Mouse (Mus musculus): ENCODE measurements around the gene Mcrip2.

Gene Mcrip2

DNA sequence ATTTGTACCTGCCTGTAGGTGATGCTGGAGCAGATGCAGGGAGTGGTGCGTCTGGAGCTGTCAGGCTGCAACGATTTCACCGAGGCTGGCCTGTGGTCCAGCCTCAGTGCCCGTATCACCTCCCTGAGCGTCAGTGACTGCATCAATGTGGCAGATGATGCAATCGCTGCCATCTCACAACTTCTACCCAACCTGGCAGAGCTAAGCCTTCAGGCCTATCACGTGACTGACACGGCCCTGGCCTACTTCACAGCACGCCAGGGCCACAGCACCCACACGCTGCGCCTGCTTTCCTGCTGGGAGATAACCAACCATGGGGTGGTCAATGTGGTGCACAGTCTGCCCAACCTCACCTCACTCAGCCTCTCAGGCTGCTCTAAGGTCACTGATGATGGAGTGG is 50.9 kb downstream of the Mcrip2 start:
- no peak for DNase-seq (ENCODE audit: low spot score)

Data from ovary, postnatal 36 days (tissue).